Mouse (Mus musculus) stomach, embryonic 15.5 days (tissue): ENCODE measurements around the gene Selenop. TPM values are rescaled to one million over a fixed set of nuclear protein-coding genes. Genes with fewer than 3 reads are reported as not detected.

Experiments used
- ATAC-seq: fragments of 200-750 bp; cut with Nextera tagmentation; 2 replicates; pipeline ENCODE4 v1.8.0; 2017; ENCODE audit warnings: low read depth, moderate number of reproducible peaks, moderate TSS enrichment; ENCODE audit not compliant: insufficient read depth, low FRiP score
- H3K27ac ChIP-seq: fragments of 300-500 bp; sonication (generic); 2 replicates; pipeline ENCODE4 v1.5.1; 2015; ENCODE audit warnings: mild to moderate bottlenecking, inconsistent platforms
- H3K27me3 ChIP-seq: fragments of 300-500 bp; sonication (generic); replicated peaks from 2 replicates; pipeline ENCODE4 v1.6.1; 2015; ENCODE audit warnings: inconsistent platforms
- H3K36me3 ChIP-seq: fragments of 300-500 bp; sonication (generic); 2 replicates; pipeline ENCODE4 v1.6.1; 2015; ENCODE audit warnings: inconsistent platforms
- H3K4me1 ChIP-seq: fragments of 300-500 bp; sonication (generic); 2 replicates; pipeline ENCODE4 v1.6.1; 2015; ENCODE audit warnings: inconsistent platforms
- H3K4me2 ChIP-seq: fragments of 300-500 bp; sonication (generic); 2 replicates; pipeline ENCODE4 v1.6.1; 2015; ENCODE audit warnings: mild to moderate bottlenecking, inconsistent platforms
- H3K4me3 ChIP-seq: fragments of 300-500 bp; sonication (generic); replicated peaks from 2 replicates; pipeline ENCODE4 v1.5.1; 2015; ENCODE audit warnings: inconsistent platforms
- H3K9ac ChIP-seq: fragments of 300-500 bp; sonication (generic); 2 replicates; pipeline ENCODE4 v1.6.1; 2015; ENCODE audit warnings: inconsistent platforms
- H3K9me3 ChIP-seq: fragments of 300-500 bp; sonication (generic); 2 replicates; pipeline ENCODE4 v1.6.1; 2016; ENCODE audit warnings: inconsistent platforms
- WGBS: fragments of 180-500 bp; shearing (Covaris S2); methylation state at CpG from one replicate; pipeline ENCODE4 v1.1.7; 2015; 5-methylcytosine and 5-hydroxymethylcytosine counted together
- polyA plus RNA-seq: library from polyadenylated mRNA; unstranded; fragments of >200 nt; fragmentation: Nextera tagmentation; extraction: Ambion mirVana; gene quantifications from 2 replicates; pipeline ENCODE4 v1.2.1, GENCODE M21; 2015

Gene Selenop
- polyA plus RNA-seq, 1 experiment from 2014 or later: 293 TPM

- H3K27me3 ChIP-seq: no peaks in the 10 kb centered on the region
- 85% methylated on average over 1 of the region's 1 CpGs for WGBS
- H3K9ac ChIP-seq: no peak overlapping the region
- no peak overlapping the region for H3K27ac ChIP-seq
- ATAC-seq: no peak
- H3K9me3 ChIP-seq: no peaks in the 10 kb centered on the region
- H3K4me3 ChIP-seq: peak overlapping the region; percentile 5; the same call in 1 of the 2 replicates
- H3K4me2 ChIP-seq: peak overlapping the region; percentile 54
- H3K36me3 ChIP-seq: 0 out of 2 replicates have a peak, but pooled peaks cover 2% of the 10 kb centered on the region
- H3K4me1 ChIP-seq: peaks cover 11% of the 10 kb centered on the region
Measured at GRCm38 (mm10) chr15:3273191-3273590, 4.8 kb downstream of the Selenop start.

DNA sequence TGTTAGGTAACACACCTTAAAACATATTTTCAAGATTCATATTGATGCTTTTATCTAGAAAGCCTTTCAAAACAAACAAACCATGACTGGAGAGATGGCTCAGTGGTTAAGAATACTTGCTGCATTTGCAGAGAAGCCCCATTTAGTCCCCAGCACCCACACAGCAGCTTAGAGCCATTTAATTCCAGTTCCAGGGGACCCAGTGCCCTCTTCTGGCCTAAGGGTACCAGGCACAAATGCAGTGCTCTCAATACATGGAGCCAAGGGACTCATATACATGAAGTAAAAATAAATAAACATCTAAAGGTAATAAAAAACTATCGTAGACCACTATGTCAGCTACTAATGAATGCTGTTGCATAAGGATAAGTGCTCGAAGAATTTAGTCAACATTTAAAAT is 9.0 kb downstream of the Selenop start:
- WGBS: 91% methylated on average over 2 of the region's 2 CpGs
- Histone ChIP-seq H3K27ac (no peak overlapping the region), H3K4me3 (no peak overlapping the region), H3K4me2 (no peak overlapping the region), H3K9me3 (no peaks in the 10 kb centered on the region), H3K4me1 (peaks cover 3% of the 10 kb centered on the region; the same call in 1 of the 2 replicates), H3K36me3 (0 out of 2 replicates have a peak, but pooled peaks cover 2% of the 10 kb centered on the region), H3K27me3 (no peaks in the 10 kb centered on the region), H3K9ac (no peak overlapping the region)
- ATAC-seq: no peak

GRCm38 (mm10) chr15:3279242-3279641 is 10.9 kb downstream of the Selenop start:
- Histone ChIP-seq H3K4me1 (no peaks in the 10 kb centered on the region), H3K9ac (no peak overlapping the region), H3K27me3 (no peaks in the 10 kb centered on the region), H3K27ac (no peak overlapping the region), H3K9me3 (no peaks in the 10 kb centered on the region), H3K36me3 (0 out of 2 replicates have a peak, but pooled peaks cover 2% of the 10 kb centered on the region), H3K4me3 (no peak overlapping the region), H3K4me2 (no peak overlapping the region)
- WGBS: 81% methylated on average over 7 of the region's 7 CpGs
- no peak for ATAC-seq

- Histone ChIP-seq H3K4me3 (no peak overlapping the region), H3K4me1 (no peaks in the 10 kb centered on the region), H3K9me3 (no peaks in the 10 kb centered on the region), H3K27me3 (no peaks in the 10 kb centered on the region), H3K27ac (no peak overlapping the region), H3K36me3 (0 out of 2 replicates have a peak, but pooled peaks cover 2% of the 10 kb centered on the region), H3K9ac (no peak overlapping the region), H3K4me2 (no peak overlapping the region)
- ATAC-seq: no peak
Measured at GRCm38 (mm10) chr15:3281216-3281615, 12.9 kb downstream of the Selenop start.

DNA sequence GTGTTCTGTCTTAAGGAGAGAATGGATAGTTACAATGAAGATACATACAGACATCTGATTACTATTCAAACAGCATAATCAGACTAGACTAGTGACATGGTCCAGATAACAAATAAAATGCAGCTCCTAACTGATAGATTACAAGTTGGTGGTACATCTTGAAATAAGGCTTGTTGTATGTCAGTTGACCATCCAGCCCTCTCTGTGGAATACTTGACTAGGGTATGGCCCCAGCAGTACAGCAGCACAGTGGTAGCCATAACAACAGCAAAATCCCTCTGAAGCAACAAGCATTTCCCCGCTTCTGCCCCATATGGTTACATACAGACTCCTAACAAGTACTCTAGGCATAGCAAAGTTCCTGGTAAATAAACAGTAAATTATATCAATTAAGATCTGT is 13.4 kb downstream of the Selenop start:
- H3K9ac ChIP-seq: no peak overlapping the region
- 0 out of 2 replicates have a peak, but pooled peaks cover 2% of the 10 kb centered on the region for H3K36me3 ChIP-seq
- 81% methylated on average over 1 of the region's 1 CpGs for WGBS
- no peaks in the 10 kb centered on the region for H3K9me3 ChIP-seq
- no peak for ATAC-seq
- H3K4me3 ChIP-seq: no peak overlapping the region
- H3K27ac ChIP-seq: no peak overlapping the region
- no peak overlapping the region for H3K4me2 ChIP-seq
- H3K4me1 ChIP-seq: no peaks in the 10 kb centered on the region
- H3K27me3 ChIP-seq: no peaks in the 10 kb centered on the region

GRCm38 (mm10) chr15:3286032-3286431 is 17.7 kb downstream of the Selenop start:
- H3K4me1 ChIP-seq: no peaks in the 10 kb centered on the region
- no peak overlapping the region for H3K4me3 ChIP-seq
- H3K9ac ChIP-seq: no peak overlapping the region
- no peak for ATAC-seq
- no peaks in the 10 kb centered on the region for H3K9me3 ChIP-seq
- no peaks in the 10 kb centered on the region for H3K27me3 ChIP-seq
- no peak overlapping the region for H3K4me2 ChIP-seq
- no peak overlapping the region for H3K27ac ChIP-seq
- no peaks in the 10 kb centered on the region for H3K36me3 ChIP-seq

DNA sequence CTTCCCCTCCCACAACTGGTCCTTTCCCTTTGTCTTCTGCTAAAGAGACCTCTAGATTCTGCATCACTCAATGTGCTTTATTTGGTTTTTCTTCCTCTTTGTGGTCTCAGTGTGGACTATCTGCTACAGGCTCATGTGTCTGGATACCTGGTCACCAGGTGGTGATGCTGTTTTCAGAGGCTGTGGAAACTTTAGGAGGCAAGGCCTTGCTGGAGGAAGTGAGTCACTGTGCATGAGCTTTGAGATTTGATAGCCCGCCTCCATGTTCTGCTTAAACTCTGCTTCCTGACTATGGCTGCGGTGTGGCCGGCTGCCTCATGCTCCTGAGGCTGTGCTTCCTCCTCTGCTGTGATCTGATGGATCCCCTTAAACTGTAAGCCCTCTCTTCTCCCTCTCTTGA is 22.1 kb downstream of the Selenop start:
- H3K9me3 ChIP-seq: no peaks in the 10 kb centered on the region
- H3K4me1 ChIP-seq: no peaks in the 10 kb centered on the region
- 81% methylated on average over 3 of the region's 3 CpGs for WGBS
- no peak overlapping the region for H3K4me2 ChIP-seq
- no peak overlapping the region for H3K4me3 ChIP-seq
- H3K27me3 ChIP-seq: no peaks in the 10 kb centered on the region
- no peak overlapping the region for H3K9ac ChIP-seq
- no peaks in the 10 kb centered on the region for H3K36me3 ChIP-seq
- no peak overlapping the region for H3K27ac ChIP-seq
- no peak for ATAC-seq

GRCm38 (mm10) chr15:3293477-3293876 is 25.1 kb downstream of the Selenop start:
- no peaks in the 10 kb centered on the region for H3K36me3 ChIP-seq
- no peak overlapping the region for H3K9ac ChIP-seq
- H3K4me1 ChIP-seq: no peaks in the 10 kb centered on the region
- H3K27ac ChIP-seq: no peak overlapping the region
- H3K9me3 ChIP-seq: no peaks in the 10 kb centered on the region
- H3K4me3 ChIP-seq: no peak overlapping the region
- no peaks in the 10 kb centered on the region for H3K27me3 ChIP-seq
- H3K4me2 ChIP-seq: no peak overlapping the region
- ATAC-seq: no peak
- 47% methylated on average over 1 of the region's 1 CpGs for WGBS

DNA sequence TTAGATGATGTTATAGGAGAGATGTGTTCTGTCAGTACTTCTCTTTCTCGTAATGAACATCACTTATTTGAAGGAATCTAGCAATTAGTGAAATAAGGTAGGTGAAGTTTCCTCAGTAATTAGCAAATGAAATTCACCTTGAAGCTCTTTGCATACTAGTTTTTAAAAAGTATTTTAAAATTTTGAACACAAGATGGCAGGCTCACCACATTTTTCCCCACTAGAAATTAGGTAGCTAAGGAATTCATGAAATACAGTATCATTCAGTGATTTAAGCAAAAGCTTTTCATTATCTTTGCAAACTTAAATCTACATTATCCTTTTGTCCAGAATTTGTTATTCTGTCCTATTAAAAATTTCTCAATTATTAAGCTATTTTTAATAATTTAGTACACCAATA is 27.6 kb downstream of the Selenop start:
- Histone ChIP-seq H3K36me3 (no peaks in the 10 kb centered on the region), H3K9ac (no peak overlapping the region), H3K4me3 (no peak overlapping the region), H3K27me3 (no peaks in the 10 kb centered on the region), H3K27ac (no peak overlapping the region), H3K4me1 (no peaks in the 10 kb centered on the region), H3K4me2 (no peak overlapping the region), H3K9me3 (no peaks in the 10 kb centered on the region)
- 85% methylated on average over 1 of the region's 1 CpGs for WGBS
- no peak for ATAC-seq

DNA sequence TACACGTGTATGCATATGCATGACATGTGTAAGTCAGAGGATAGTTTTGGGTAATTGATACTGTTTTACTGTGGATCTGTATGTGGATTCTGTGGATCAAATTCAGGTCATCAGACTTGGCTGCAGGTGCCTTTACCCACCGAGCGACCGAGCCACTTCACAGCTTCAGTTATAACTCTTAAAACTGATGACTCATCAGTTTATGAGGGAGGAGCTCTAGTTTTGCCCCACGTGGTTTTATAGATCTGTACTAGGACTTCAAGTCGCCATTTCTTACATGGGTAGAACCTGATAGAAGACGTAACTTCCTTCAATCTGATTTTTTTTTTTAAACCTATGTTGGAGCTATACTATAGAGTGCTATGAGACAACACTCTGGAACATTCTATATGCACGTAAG is 29.3 kb downstream of the Selenop start:
- WGBS: 79% methylated on average over 8 of the region's 8 CpGs
- Histone ChIP-seq H3K27ac (no peak overlapping the region), H3K36me3 (no peaks in the 10 kb centered on the region), H3K4me2 (no peak overlapping the region), H3K27me3 (no peaks in the 10 kb centered on the region), H3K9ac (no peak overlapping the region), H3K4me1 (no peaks in the 10 kb centered on the region), H3K9me3 (no peaks in the 10 kb centered on the region), H3K4me3 (no peak overlapping the region)
- ATAC-seq: no peak

GRCm38 (mm10) chr15:3300361-3301100 is 32.2 kb downstream of the Selenop start:
- H3K36me3 ChIP-seq: no peaks in the 10 kb centered on the region
- H3K27me3 ChIP-seq: no peaks in the 10 kb centered on the region
- H3K4me1 ChIP-seq: no peaks in the 10 kb centered on the region
- WGBS: 73% methylated on average over 4 of the region's 4 CpGs
- H3K9ac ChIP-seq: no peak overlapping the region
- H3K4me3 ChIP-seq: no peak overlapping the region
- no peak for ATAC-seq
- no peaks in the 10 kb centered on the region for H3K9me3 ChIP-seq
- H3K27ac ChIP-seq: no peak overlapping the region
- H3K4me2 ChIP-seq: no peak overlapping the region

DNA sequence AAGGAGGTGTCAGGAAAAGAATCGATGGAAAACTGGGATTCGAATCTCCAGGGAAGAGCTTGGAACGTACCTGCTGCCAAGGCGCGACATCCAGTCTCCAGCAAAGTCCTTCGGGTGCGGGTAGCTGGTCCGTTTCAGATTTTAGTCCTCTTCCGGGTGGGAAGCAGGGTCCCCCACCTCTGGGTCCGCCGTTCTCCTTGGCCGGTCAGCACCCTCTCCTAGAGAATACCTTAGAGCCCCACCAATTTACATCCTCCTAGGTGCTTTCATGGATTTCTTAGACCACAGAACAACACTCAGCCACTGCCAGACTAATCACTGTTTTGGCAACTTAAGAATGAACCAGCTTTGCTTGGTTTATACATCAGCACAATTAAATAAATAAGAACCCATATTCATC is 35.1 kb downstream of the Selenop start, which contains the start of gene Ccdc152:
Gene Ccdc152, minus strand, starts transcription at position 101 of the 400 bp plus-strand sequence.
- Histone ChIP-seq H3K4me2 (no peak within 1 kb of the TSS), H3K9ac (no peak within 1 kb of the TSS), H3K36me3 (no peaks in the 10 kb centered on the region), H3K4me1 (no peaks in the 10 kb centered on the region), H3K27me3 (no peaks in the 10 kb centered on the region), H3K4me3 (no peak within 1 kb of the TSS), H3K9me3 (no peaks in the 10 kb centered on the region), H3K27ac (no peak within 1 kb of the TSS)
- ATAC-seq: no peak
- 88% methylated on average over 12 of the region's 12 CpGs for WGBS

DNA sequence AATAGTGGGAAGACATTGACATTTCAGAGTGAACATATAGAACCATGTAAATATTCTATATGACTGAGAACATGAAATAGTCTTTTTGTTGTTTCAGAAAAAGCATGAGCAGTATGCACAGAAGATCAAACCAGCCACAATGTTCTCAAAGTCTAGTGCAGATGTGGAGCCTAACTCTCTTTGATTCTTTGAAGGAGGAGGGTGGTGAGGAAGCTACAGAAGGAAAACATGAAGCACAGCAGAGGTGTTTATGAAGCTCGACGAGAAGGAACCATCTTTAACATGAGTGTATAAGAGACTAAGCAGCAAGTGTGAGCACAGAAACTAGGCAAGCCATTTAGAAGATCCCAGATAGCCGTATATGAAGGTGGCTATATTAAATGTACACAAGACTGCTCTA is 41.5 kb downstream of the Selenop start:
- no peaks in the 10 kb centered on the region for H3K9me3 ChIP-seq
- no peak for ATAC-seq
- no peak overlapping the region for H3K27ac ChIP-seq
- 74% methylated on average over 3 of the region's 3 CpGs for WGBS
- H3K27me3 ChIP-seq: no peaks in the 10 kb centered on the region
- no peaks in the 10 kb centered on the region for H3K4me1 ChIP-seq
- H3K9ac ChIP-seq: no peak overlapping the region
- H3K36me3 ChIP-seq: no peaks in the 10 kb centered on the region
- H3K4me3 ChIP-seq: no peak overlapping the region
- no peak overlapping the region for H3K4me2 ChIP-seq
